26 mouse cellular contexts compared by ENCODE assay signal in genomic region chr19:29410619-29411018, GRCm38 (mm10). TPM values are rescaled to one million over a fixed set of nuclear protein-coding genes. Genes with fewer than 3 reads are reported as not detected.
DNase-seq lines count a peak whose midpoint lies in the region; ATAC-seq lines count a peak whose summit lies in the region.
"Had no signal": no experiment of that assay in that cellular context is flagged by ENCODE, and none has a peak within 500 bp of the region (broad histone marks: within the 10 kb centered on the region; RNA-seq: fewer than 3 reads in every experiment).

Pdcd1lg2 (plus strand) TSS chr19:29410919.

- 78% methylated on average over 4 of the region's 4 CpGs for WGBS in heart, embryonic 11.5 days (ENCODE audit: insufficient replicate concordance)

- no peak within 1 kb of the TSS for H3K9ac ChIP-seq in heart, embryonic 11.5 days (ENCODE audit: low read depth, low read length)
- H3K9ac ChIP-seq: embryonic facial prominence, embryonic 12.5 days; embryonic facial prominence, embryonic 15.5 days; forebrain, embryonic 13.5 days; forebrain, embryonic 15.5 days; forebrain, postnatal 0 days had no signal

- H3K4me2 ChIP-seq in heart, embryonic 11.5 days = no peak within 1 kb of the TSS
- H3K4me2 ChIP-seq: embryonic facial prominence, embryonic 12.5 days; embryonic facial prominence, embryonic 15.5 days; forebrain, embryonic 13.5 days; forebrain, embryonic 15.5 days had no signal

- no peak within 1 kb of the TSS for H3K27ac ChIP-seq in heart, embryonic 11.5 days (ENCODE audit: low read depth, low read length)
- H3K27ac ChIP-seq: embryonic facial prominence, embryonic 15.5 days; forebrain, embryonic 13.5 days; forebrain, embryonic 15.5 days had no signal

- DNase-seq in heart, adult 11 months = peak; percentile 60
- DNase-seq in frontal cortex, postnatal 25 days (ENCODE audit: low spot score in 2 of 2) = no peak
- DNase-seq: adrenal gland, adult 2 months; adrenal gland, postnatal 10 days; adrenal gland, postnatal 25 days; cerebellum, adult 11 months; cerebellum, adult 18-20 months; cerebellum, adult 8-10 months; cerebellum, adult 9-11 months; cerebellum, postnatal 14 days; cerebellum, postnatal 36 days; embryo, embryonic 11 days; forebrain, postnatal 0 days had no signal

- ATAC-seq in heart, embryonic 11.5 days (replicated peaks; ENCODE audit: insufficient number of reproducible peaks, low FRiP score, low TSS enrichment) = no peak
- ATAC-seq in activated CD4-positive, CD25-positive, alpha-beta regulatory T cell, adult 4 months = no peak
- no peak for ATAC-seq in erythroblast, adult 5-6 weeks (replicated peaks; ENCODE audit: low FRiP score, poor library complexity, severe bottlenecking)
- ATAC-seq: forebrain, embryonic 13.5 days; forebrain, embryonic 15.5 days; forebrain, postnatal 0 days; Patski had no signal

- H3K4me1 ChIP-seq in heart, embryonic 11.5 days (ENCODE audit: control insufficient read depth, insufficient read depth, low read length) = no peaks in the 10 kb centered on the region
- H3K4me1 ChIP-seq: forebrain, embryonic 13.5 days had no signal

- no peaks in the 10 kb centered on the region for H3K36me3 ChIP-seq in heart, embryonic 11.5 days (ENCODE audit: control insufficient read depth, insufficient read depth, low read length)
- H3K36me3 ChIP-seq: embryonic facial prominence, embryonic 12.5 days; embryonic facial prominence, embryonic 15.5 days; forebrain, embryonic 15.5 days; G1E had no signal

- H3K27me3 ChIP-seq in heart, embryonic 11.5 days (ENCODE audit: control insufficient read depth, insufficient read depth, low read length) = 0 out of 2 replicates have a peak, but pooled peaks cover 2% of the 10 kb centered on the region
- H3K27me3 ChIP-seq: CH12.LX; embryonic facial prominence, embryonic 12.5 days; embryonic facial prominence, embryonic 15.5 days; forebrain, embryonic 13.5 days; forebrain, embryonic 15.5 days had no signal

- no peak within 1 kb of the TSS for H3K4me3 ChIP-seq in heart, embryonic 11.5 days (ENCODE audit: low read depth, low read length)
- H3K4me3 ChIP-seq: embryonic facial prominence, embryonic 12.5 days; embryonic facial prominence, embryonic 15.5 days; forebrain, embryonic 13.5 days; forebrain, embryonic 15.5 days had no signal

- H3K9me3 ChIP-seq in heart, embryonic 11.5 days (replicated peaks; ENCODE audit: control insufficient read depth, low read length) = no peaks in the 10 kb centered on the region
- H3K9me3 ChIP-seq: embryonic facial prominence, embryonic 12.5 days; embryonic facial prominence, embryonic 15.5 days; forebrain, embryonic 13.5 days; forebrain, embryonic 15.5 days; G1E had no signal

RNA-seq across cellular contexts. Expression of gene Pdcd1lg2, which starts in this region (rescaled TPM):
- not detected in 2 replicates for polyA plus RNA-seq in heart, embryonic 11.5 days (2014; fragmentation: Nextera tagmentation; extraction: Ambion mirVana)
- 10 to 100 TPM; 17.2 to 23.0 TPM for polyA plus RNA-seq in activated CD4-positive, CD25-positive, alpha-beta regulatory T cell, adult 4 months (2017; shearing (Covaris generic))
- total RNA-seq in erythroblast, adult 5-6 weeks (2015; ENCODE audit: low replicate concordance) = not detected in 2 replicates
- 0.42 TPM in 1 of 2 replicates, not detected in the other for total RNA-seq in erythroblast, adult 5-6 weeks (2017; ENCODE audit: low replicate concordance)
- total RNA-seq: adrenal gland, adult 2 months; adrenal gland, postnatal 10 days; adrenal gland, postnatal 25 days; adrenal gland, postnatal 4 days had no signal
- polyA plus RNA-seq: adrenal gland, adult 2 months; C2C12; embryonic facial prominence, embryonic 15.5 days; forebrain, embryonic 11.5 days; forebrain, embryonic 13.5 days; forebrain, embryonic 15.5 days; forebrain, postnatal 0 days had no signal

Comparison
In these comparisons a context has a peak if more than half of its experiments do, and no peak if none do; other contexts are left out.
1. RNA of gene Pdcd1lg2 (polyA plus RNA-seq): 17.2 to 23.0 TPM in activated CD4-positive, CD25-positive, alpha-beta regulatory T cell, adult 4 months; not detected in heart, embryonic 11.5 days; every median in the first group is over 10 times any median in the second.